In the genomic region with DNA sequence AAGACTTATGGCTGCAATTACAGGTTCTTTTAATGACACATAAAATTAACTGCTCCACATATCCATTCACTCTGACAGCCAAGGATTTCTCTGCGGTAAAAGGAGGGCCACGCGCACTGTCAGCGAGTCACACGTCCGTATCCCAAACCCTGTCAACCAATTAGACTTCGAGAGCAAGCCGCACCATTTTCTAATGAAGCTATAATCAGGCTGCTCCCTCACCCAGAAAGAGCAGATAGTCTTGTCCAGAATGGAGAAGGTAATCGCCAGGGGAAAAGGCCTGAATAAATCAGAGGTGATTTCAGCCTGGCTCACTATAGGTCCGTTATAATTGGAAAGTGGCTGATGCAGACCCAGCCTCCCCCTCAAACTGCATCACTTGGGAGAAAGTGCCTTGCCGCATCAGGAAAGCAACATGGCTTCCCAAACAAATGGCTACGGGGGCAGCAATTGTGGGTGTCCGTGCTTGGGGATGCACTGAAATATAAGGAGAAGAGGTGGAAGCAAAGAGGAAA, we compare ENCODE assay signal across 22 mouse cellular contexts.
A peak's percentile ranks its signal among the peaks of the same experiment; 100 is the strongest.
DNase-seq lines count a peak whose midpoint lies in the region; ATAC-seq lines count a peak whose summit lies in the region.
"Had no signal": no experiment of that assay in that cellular context is flagged by ENCODE, and none has a peak within 500 bp of the region (broad histone marks: within the 10 kb centered on the region; RNA-seq: fewer than 3 reads in every experiment).

No protein-coding gene starts in this region.

- peaks cover 14% of the 10 kb centered on the region for H3K4me1 ChIP-seq in midbrain, embryonic 12.5 days
- H3K4me1 ChIP-seq in midbrain, embryonic 16.5 days (ENCODE audit: control insufficient read depth, insufficient read depth, low read length), result 0 out of 2 replicates have a peak, but pooled peaks cover 4% of the 10 kb centered on the region
- peaks cover 36% of the 10 kb centered on the region for H3K4me1 ChIP-seq in neural tube, embryonic 13.5 days (replicated peaks)
- peaks cover 3% of the 10 kb centered on the region; the same call in 1 of the 2 replicates for H3K4me1 ChIP-seq in hindbrain, embryonic 14.5 days (replicated peaks; ENCODE audit: control insufficient read depth, insufficient read depth, low read length)
- H3K4me1 ChIP-seq: embryonic facial prominence, embryonic 15.5 days had no signal

- no peak overlapping the region for H3K4me3 ChIP-seq in midbrain, embryonic 12.5 days
- no peak overlapping the region for H3K4me3 ChIP-seq in midbrain, embryonic 16.5 days (ENCODE audit: low read depth, low read length)
- H3K4me3 ChIP-seq in neural tube, embryonic 13.5 days, result no peak overlapping the region
- no peak overlapping the region for H3K4me3 ChIP-seq in hindbrain, embryonic 14.5 days (replicated peaks; ENCODE audit: low read length)
- H3K4me3 ChIP-seq: embryonic facial prominence, embryonic 15.5 days; erythroblast, embryonic 14.5 days; forebrain, embryonic 10.5 days; heart, embryonic 10.5 days had no signal

- H3K4me2 ChIP-seq in midbrain, embryonic 12.5 days (replicated peaks), result no peak overlapping the region
- no peak overlapping the region for H3K4me2 ChIP-seq in midbrain, embryonic 16.5 days (ENCODE audit: low read length)
- no peak overlapping the region for H3K4me2 ChIP-seq in neural tube, embryonic 13.5 days
- H3K4me2 ChIP-seq in hindbrain, embryonic 14.5 days (replicated peaks), result no peak overlapping the region
- H3K4me2 ChIP-seq: embryonic facial prominence, embryonic 15.5 days had no signal

- H3K27ac ChIP-seq in midbrain, embryonic 12.5 days (replicated peaks), result 0 out of 2 replicates have a peak overlapping the region, but pooled peaks have one; percentile 4
- no peak overlapping the region for H3K27ac ChIP-seq in midbrain, embryonic 16.5 days (ENCODE audit: low read length)
- H3K27ac ChIP-seq in neural tube, embryonic 13.5 days (replicated peaks), result 0 out of 2 replicates have a peak overlapping the region, but pooled peaks have one; percentile 28
- peak overlapping the region; percentile 6 for H3K27ac ChIP-seq in hindbrain, embryonic 14.5 days
- H3K27ac ChIP-seq: embryonic facial prominence, embryonic 15.5 days; forebrain, embryonic 10.5 days; heart, embryonic 10.5 days had no signal

- no peaks in the 10 kb centered on the region for H3K36me3 ChIP-seq in midbrain, embryonic 12.5 days
- no peaks in the 10 kb centered on the region for H3K36me3 ChIP-seq in midbrain, embryonic 16.5 days (ENCODE audit: control insufficient read depth, insufficient read depth, low read length)
- no peaks in the 10 kb centered on the region for H3K36me3 ChIP-seq in neural tube, embryonic 13.5 days
- H3K36me3 ChIP-seq in hindbrain, embryonic 14.5 days (replicated peaks; ENCODE audit: control insufficient read depth, insufficient read depth), result no peaks in the 10 kb centered on the region
- H3K36me3 ChIP-seq: embryonic facial prominence, embryonic 15.5 days; forebrain, embryonic 10.5 days; heart, embryonic 10.5 days had no signal

- H3K9me3 ChIP-seq in midbrain, embryonic 12.5 days, result no peaks in the 10 kb centered on the region
- no peaks in the 10 kb centered on the region for H3K9me3 ChIP-seq in midbrain, embryonic 16.5 days (replicated peaks; ENCODE audit: control insufficient read depth, low read length, poor library complexity, severe bottlenecking)
- no peaks in the 10 kb centered on the region for H3K9me3 ChIP-seq in neural tube, embryonic 13.5 days
- no peaks in the 10 kb centered on the region for H3K9me3 ChIP-seq in hindbrain, embryonic 14.5 days (ENCODE audit: control insufficient read depth, low read length)
- H3K9me3 ChIP-seq: embryonic facial prominence, embryonic 15.5 days; forebrain, embryonic 10.5 days; heart, embryonic 10.5 days had no signal

- no peak for ATAC-seq in midbrain, embryonic 12.5 days (ENCODE audit: low FRiP score, low read depth)
- no peak for ATAC-seq in midbrain, embryonic 16.5 days
- peak; percentile 50; the same call in 1 of the 2 replicates for ATAC-seq in neural tube, embryonic 13.5 days (ENCODE audit: low read depth)
- ATAC-seq in hindbrain, embryonic 14.5 days (ENCODE audit: low FRiP score), result no peak
- ATAC-seq: forebrain, embryonic 16.5 days had no signal

- H3K9ac ChIP-seq in midbrain, embryonic 12.5 days (replicated peaks), result no peak overlapping the region
- no peak overlapping the region for H3K9ac ChIP-seq in midbrain, embryonic 16.5 days (ENCODE audit: low read depth, low read length)
- H3K9ac ChIP-seq in neural tube, embryonic 13.5 days, result no peak overlapping the region
- H3K9ac ChIP-seq in hindbrain, embryonic 14.5 days, result no peak overlapping the region
- H3K9ac ChIP-seq: embryonic facial prominence, embryonic 15.5 days had no signal

- peaks cover 44% of the 10 kb centered on the region for H3K27me3 ChIP-seq in midbrain, embryonic 12.5 days
- H3K27me3 ChIP-seq in midbrain, embryonic 16.5 days (ENCODE audit: control insufficient read depth, insufficient read depth, low read depth, low read length), result no peaks in the 10 kb centered on the region
- peaks cover 5% of the 10 kb centered on the region; the same call in 1 of the 2 replicates for H3K27me3 ChIP-seq in neural tube, embryonic 13.5 days
- H3K27me3 ChIP-seq in hindbrain, embryonic 14.5 days (ENCODE audit: control insufficient read depth, insufficient read depth, low read length), result no peaks in the 10 kb centered on the region; the same call in 1 of the 2 replicates
- H3K27me3 ChIP-seq: embryonic facial prominence, embryonic 15.5 days had no signal

- no peak for DNase-seq in neural tube, embryonic 10.5 days (ENCODE audit: extremely low spot score, low spot score)
- DNase-seq in hindbrain, embryonic 14.5 days (ENCODE audit: low spot score), result no peak
- DNase-seq in left cerebral cortex, adult 18-20 months (ENCODE audit: low spot score in 2 of 2), result no peak
- no peak for DNase-seq in kidney, adult 8-10 months
- DNase-seq: adrenal gland, adult 8-10 months; adrenal gland, postnatal 36 days; cerebellum, adult 11 months; cerebellum, adult 8-10 months; cerebellum, postnatal 14 days; embryo, embryonic 11 days; gastrocnemius, postnatal 10 days; heart, adult 18-20 months; heart, postnatal 10 days; heart, postnatal 4 days had no signal

- 77% methylated on average over 13 of the region's 13 CpGs for WGBS in midbrain, embryonic 12.5 days
- 62% methylated on average over 13 of the region's 13 CpGs for WGBS in midbrain, embryonic 16.5 days
- 48% methylated on average over 13 of the region's 13 CpGs for WGBS in neural tube, embryonic 13.5 days
- 56% methylated on average over 13 of the region's 13 CpGs for WGBS in hindbrain, embryonic 14.5 days
